Comparison of ENCODE assay signal across 37 mouse cellular contexts in genomic region chr1:88454703-88455102, GRCm38 (mm10). TPM values are rescaled to one million over a fixed set of nuclear protein-coding genes. Genes with fewer than 3 reads are reported as not detected.
A peak's percentile ranks its signal among the peaks of the same experiment; 100 is the strongest.
DNase-seq lines count a peak whose midpoint lies in the region; ATAC-seq and TF ChIP-seq lines count a peak whose summit lies in the region.
"Had no signal": no experiment of that assay in that cellular context is flagged by ENCODE, and none has a peak within 500 bp of the region (broad histone marks: within the 10 kb centered on the region; RNA-seq: fewer than 3 reads in every experiment).

No protein-coding gene starts in this region.

- 0 out of 2 replicates have a peak, but pooled peaks have one; percentile 5 for TF ChIP-seq CTCF in lung, postnatal 0 days (IDR thresholded peaks at IDR 0.05)

- ATAC-seq in forebrain, embryonic 15.5 days (replicated peaks), result no peak
- ATAC-seq in kidney, embryonic 14.5 days (ENCODE audit: low FRiP score, low TSS enrichment), result 0 out of 2 replicates have a peak, but pooled peaks have one; percentile 13
- peak; percentile 57; the same call in 1 of the 2 replicates for ATAC-seq in lung, postnatal 0 days
- ATAC-seq: forebrain, embryonic 16.5 days; intestine, postnatal 0 days had no signal

- DNase-seq in forebrain, embryonic 10.5 days (ENCODE audit: extremely low spot score, low spot score), result no peak
- DNase-seq in kidney, postnatal 10 days, result no peak
- peak; percentile 66 for DNase-seq in lung, postnatal 0 days (ENCODE audit: low spot score)
- no peak for DNase-seq in lung, postnatal 4 days
- DNase-seq in adrenal gland, adult 18-20 months (ENCODE audit: low spot score in 2 of 2), result no peak
- DNase-seq: adrenal gland, postnatal 14 days; cerebellum, adult 11 months; cerebellum, adult 9-10 months; cerebellum, postnatal 36 days; heart, postnatal 36 days; right cerebral cortex, adult 18-20 months; spleen, adult 18-20 months; thymus, postnatal 14 days had no signal

- H3K4me2 ChIP-seq in forebrain, embryonic 15.5 days (replicated peaks), result no peak overlapping the region
- no peak overlapping the region for H3K4me2 ChIP-seq in kidney, embryonic 14.5 days (replicated peaks; ENCODE audit: low read depth, low read length)
- H3K4me2 ChIP-seq in lung, postnatal 0 days (replicated peaks; ENCODE audit: low read depth, low read length), result no peak overlapping the region
- H3K4me2 ChIP-seq: embryonic facial prominence, embryonic 12.5 days; hindbrain, embryonic 14.5 days; limb, embryonic 13.5 days; liver, embryonic 11.5 days; midbrain, embryonic 11.5 days; neural tube, embryonic 12.5 days had no signal

- no peaks in the 10 kb centered on the region for H3K27me3 ChIP-seq in forebrain, embryonic 10.5 days (ENCODE audit: poor library complexity, severe bottlenecking)
- H3K27me3 ChIP-seq in forebrain, embryonic 15.5 days, result no peaks in the 10 kb centered on the region
- no peaks in the 10 kb centered on the region for H3K27me3 ChIP-seq in kidney, embryonic 14.5 days (ENCODE audit: control insufficient read depth, insufficient read depth, low read length)
- no peaks in the 10 kb centered on the region for H3K27me3 ChIP-seq in lung, postnatal 0 days (replicated peaks; ENCODE audit: insufficient read depth, low read length)
- H3K27me3 ChIP-seq: CH12.LX; embryonic facial prominence, embryonic 12.5 days; limb, embryonic 13.5 days; neural tube, embryonic 12.5 days had no signal

- peak overlapping the region; percentile 75 for H3K27ac ChIP-seq in forebrain, embryonic 10.5 days
- no peak overlapping the region for H3K27ac ChIP-seq in forebrain, embryonic 15.5 days (replicated peaks)
- no peak overlapping the region for H3K27ac ChIP-seq in kidney, embryonic 14.5 days (ENCODE audit: low read depth, low read length)
- peak overlapping the region; percentile 57; the same call in 1 of the 2 replicates for H3K27ac ChIP-seq in lung, postnatal 0 days (ENCODE audit: low read length)
- H3K27ac ChIP-seq: embryonic facial prominence, embryonic 12.5 days; hindbrain, embryonic 14.5 days; layer of hippocampus, adult 2 months; left cerebral cortex, adult 2 months; limb, embryonic 13.5 days; neural tube, embryonic 12.5 days had no signal

- no peaks in the 10 kb centered on the region for H3K36me3 ChIP-seq in forebrain, embryonic 10.5 days (replicated peaks)
- no peaks in the 10 kb centered on the region for H3K36me3 ChIP-seq in forebrain, embryonic 15.5 days
- H3K36me3 ChIP-seq in kidney, embryonic 14.5 days (ENCODE audit: control insufficient read depth, insufficient read depth, low read length), result no peaks in the 10 kb centered on the region
- H3K36me3 ChIP-seq in lung, postnatal 0 days (ENCODE audit: insufficient read depth, low read length), result no peaks in the 10 kb centered on the region
- H3K36me3 ChIP-seq: embryonic facial prominence, embryonic 12.5 days; G1E; limb, embryonic 13.5 days; neural tube, embryonic 12.5 days had no signal

- H3K9me3 ChIP-seq in forebrain, embryonic 10.5 days, result no peaks in the 10 kb centered on the region
- no peaks in the 10 kb centered on the region for H3K9me3 ChIP-seq in forebrain, embryonic 15.5 days
- no peaks in the 10 kb centered on the region for H3K9me3 ChIP-seq in kidney, embryonic 14.5 days (ENCODE audit: control insufficient read depth, low read length)
- H3K9me3 ChIP-seq in lung, postnatal 0 days (ENCODE audit: low read length), result no peaks in the 10 kb centered on the region
- H3K9me3 ChIP-seq: embryonic facial prominence, embryonic 12.5 days; G1E; neural tube, embryonic 12.5 days had no signal

- peaks cover 30% of the 10 kb centered on the region for H3K4me1 ChIP-seq in forebrain, embryonic 10.5 days
- peaks cover 3% of the 10 kb centered on the region; the same call in 1 of the 2 replicates for H3K4me1 ChIP-seq in forebrain, embryonic 15.5 days
- no peaks in the 10 kb centered on the region for H3K4me1 ChIP-seq in kidney, embryonic 14.5 days (ENCODE audit: control insufficient read depth, insufficient read depth, low read length)
- H3K4me1 ChIP-seq in lung, postnatal 0 days (ENCODE audit: insufficient read depth, low read depth, low read length), result no peaks in the 10 kb centered on the region
- H3K4me1 ChIP-seq: embryonic facial prominence, embryonic 12.5 days; limb, embryonic 13.5 days; neural tube, embryonic 12.5 days had no signal

- TF ChIP-seq EP300 in lung, postnatal 0 days (IDR thresholded peaks at IDR 0.05), result no peak

- no peak overlapping the region for H3K4me3 ChIP-seq in forebrain, embryonic 10.5 days
- no peak overlapping the region for H3K4me3 ChIP-seq in forebrain, embryonic 15.5 days
- no peak overlapping the region for H3K4me3 ChIP-seq in kidney, embryonic 14.5 days (ENCODE audit: low read length)
- no peak overlapping the region for H3K4me3 ChIP-seq in lung, postnatal 0 days (ENCODE audit: low read depth, low read length)
- H3K4me3 ChIP-seq: embryonic facial prominence, embryonic 12.5 days; layer of hippocampus, adult 2 months; left cerebral cortex, adult 2 months; limb, embryonic 13.5 days; myocyte; neural tube, embryonic 12.5 days had no signal

- H3K9ac ChIP-seq in forebrain, embryonic 15.5 days (replicated peaks), result no peak overlapping the region
- H3K9ac ChIP-seq in kidney, embryonic 14.5 days (ENCODE audit: low read depth, low read length), result no peak overlapping the region
- no peak overlapping the region for H3K9ac ChIP-seq in lung, postnatal 0 days (replicated peaks; ENCODE audit: low read depth)
- H3K9ac ChIP-seq: embryonic facial prominence, embryonic 12.5 days; hindbrain, embryonic 14.5 days; limb, embryonic 13.5 days; neural tube, embryonic 12.5 days had no signal

- 64% methylated on average over 3 of the region's 3 CpGs for WGBS in forebrain, embryonic 10.5 days
- WGBS in forebrain, embryonic 15.5 days, result 58% methylated on average over 3 of the region's 3 CpGs
- WGBS in kidney, embryonic 14.5 days, result 48% methylated on average over 3 of the region's 3 CpGs
- 18% methylated on average over 3 of the region's 3 CpGs for WGBS in lung, postnatal 0 days

RNA-seq across cellular contexts. Expression of gene Spp2, which starts 47.9 kb away (rescaled TPM):
- polyA plus RNA-seq in forebrain, embryonic 10.5 days (2016; fragmentation: Nextera tagmentation; extraction: Ambion mirVana), result not detected in 2 replicates
- polyA plus RNA-seq in forebrain, embryonic 15.5 days (2015; fragmentation: Nextera tagmentation; extraction: Ambion mirVana), result 0.41 TPM in 1 of 2 replicates, not detected in the other
- polyA plus RNA-seq in kidney, embryonic 14.5 days (2014; fragmentation: Nextera tagmentation; extraction: Ambion mirVana), result 3.4 and 8.6 TPM in 2 replicates
- not detected in 2 replicates for polyA plus RNA-seq in lung, postnatal 0 days (2015; fragmentation: Nextera tagmentation; extraction: Ambion mirVana)
- under 1 TPM in 1 of 2 experiments, not detected in 1; 0.63 TPM for total RNA-seq in adrenal gland, adult 18-20 months (2021)
- total RNA-seq: CH12.LX; G1E; gastrocnemius, adult 8-10 months; heart, adult 8-10 months; heart, postnatal 36 days; layer of hippocampus, adult 2 months; layer of hippocampus, postnatal 14 days; left cerebral cortex, adult 2 months; left cerebral cortex, postnatal 36 days; megakaryocyte progenitor cell, adult 5-6 weeks had no signal
- polyA plus RNA-seq: C2C12; embryonic facial prominence, embryonic 12.5 days; G1E; limb, embryonic 13.5 days; midbrain, embryonic 11.5 days; myocyte; neural tube, embryonic 12.5 days; urinary bladder, adult 2 months had no signal

RNA-seq across cellular contexts. Expression of gene Glrp1, which starts 55.2 kb away (rescaled TPM):
- polyA plus RNA-seq in forebrain, embryonic 10.5 days (2016; fragmentation: Nextera tagmentation; extraction: Ambion mirVana), result not detected in 2 replicates
- not detected in 2 replicates for polyA plus RNA-seq in forebrain, embryonic 15.5 days (2015; fragmentation: Nextera tagmentation; extraction: Ambion mirVana)
- polyA plus RNA-seq in kidney, embryonic 14.5 days (2014; fragmentation: Nextera tagmentation; extraction: Ambion mirVana), result 0.11 TPM in 1 of 2 replicates, not detected in the other
- polyA plus RNA-seq in lung, postnatal 0 days (2015; fragmentation: Nextera tagmentation; extraction: Ambion mirVana), result 0.06 TPM in 1 of 2 replicates, not detected in the other
- total RNA-seq in adrenal gland, adult 18-20 months (2021), result not detected
- total RNA-seq: adrenal gland, postnatal 14 days; gastrocnemius, adult 8-10 months; gastrocnemius, postnatal 4 days; heart, postnatal 36 days; layer of hippocampus, adult 2 months; layer of hippocampus, postnatal 14 days; left cerebral cortex, adult 2 months; left cerebral cortex, postnatal 36 days; midbrain, postnatal 0 days had no signal
- polyA plus RNA-seq: embryonic facial prominence, embryonic 12.5 days; forebrain, embryonic 16.5 days; G1E; hindbrain, embryonic 14.5 days; intestine, postnatal 0 days; limb, embryonic 13.5 days; midbrain, embryonic 11.5 days; neural tube, embryonic 12.5 days; urinary bladder, adult 2 months had no signal

Comparison
In these comparisons a context has a peak if more than half of its experiments do, and no peak if none do; other contexts are left out.
1. H3K27ac ChIP-seq: peak in forebrain, embryonic 10.5 days (single experiment) and lung, postnatal 0 days (single experiment); none in forebrain, embryonic 15.5 days (single experiment) and kidney, embryonic 14.5 days (single experiment).